Mouse (Mus musculus): ENCODE data around the gene Gatad2a. TPM values are rescaled to one million over a fixed set of nuclear protein-coding genes. Genes with fewer than 3 reads are reported as not detected.
A peak's percentile ranks its signal among the peaks of the same experiment; 100 is the strongest.
"Not testable (repeated sequence)": the region's sequence is repeated elsewhere in the genome, so short reads cannot be mapped to it uniquely, and the experiment has no call there.

Gene Gatad2a
- polyA plus RNA-seq, 1 experiment from 2014 or later = 30.6 TPM

DNA sequence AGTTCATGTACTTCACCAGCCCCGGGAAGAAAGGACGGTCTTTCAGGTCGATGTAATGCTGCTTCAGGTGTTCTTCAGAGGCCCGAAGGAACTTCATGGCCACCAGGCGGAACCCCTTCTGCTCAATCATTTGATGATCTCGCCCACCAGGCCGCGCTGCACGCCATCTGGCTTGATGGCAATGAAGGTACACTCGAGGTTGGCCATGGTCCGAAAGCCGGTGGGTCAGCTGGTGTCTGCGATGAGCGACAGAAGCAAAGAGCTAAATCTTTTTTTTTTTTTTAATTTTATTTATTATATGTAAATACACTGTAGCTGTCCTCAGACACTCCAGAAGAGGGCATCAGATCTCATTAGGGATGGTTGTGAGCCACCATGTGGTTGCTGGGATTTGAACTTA, 14.6 kb upstream of the Gatad2a start:
- not testable (repeated sequence) for H3K4me1 ChIP-seq (replicated peaks); H3K9me3 ChIP-seq; H3K27me3 ChIP-seq; ATAC-seq (ENCODE audit: low read depth); H3K4me3 ChIP-seq; H3K36me3 ChIP-seq; H3K9ac ChIP-seq; H3K27ac ChIP-seq (replicated peaks); H3K4me2 ChIP-seq
- 91% methylated on average over 14 of the region's 14 CpGs for WGBS

DNA sequence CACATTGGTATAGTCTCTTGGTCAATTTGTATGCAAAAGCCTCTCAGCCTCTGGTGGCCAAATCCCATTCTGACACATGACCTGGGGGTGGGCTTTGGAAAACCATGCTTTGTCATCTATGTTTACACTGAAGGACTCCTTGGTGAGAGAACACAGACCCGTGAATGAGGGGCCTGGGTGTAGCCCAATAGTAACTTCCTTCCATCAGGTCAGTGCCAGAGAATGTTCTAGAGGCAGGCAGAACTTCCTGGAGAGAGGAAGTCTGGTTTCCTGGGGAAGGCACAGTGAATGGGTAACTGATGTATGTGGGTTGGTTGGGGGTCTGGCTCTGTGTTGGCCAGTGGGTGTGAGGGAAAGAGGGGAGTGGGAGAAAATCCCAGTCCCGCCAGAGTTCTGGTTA, 9.0 kb upstream of the Gatad2a start:
- H3K4me3 ChIP-seq = no peak overlapping the region
- H3K27ac ChIP-seq (replicated peaks) = no peak overlapping the region
- no peak for ATAC-seq (ENCODE audit: low read depth)
- H3K4me2 ChIP-seq = no peak overlapping the region
- H3K9ac ChIP-seq = no peak overlapping the region
- H3K9me3 ChIP-seq = no peaks in the 10 kb centered on the region
- 45% methylated on average over 2 of the region's 2 CpGs for WGBS
- no peaks in the 10 kb centered on the region for H3K27me3 ChIP-seq
- no peaks in the 10 kb centered on the region for H3K36me3 ChIP-seq
- peaks cover 6% of the 10 kb centered on the region for H3K4me1 ChIP-seq (replicated peaks)

DNA sequence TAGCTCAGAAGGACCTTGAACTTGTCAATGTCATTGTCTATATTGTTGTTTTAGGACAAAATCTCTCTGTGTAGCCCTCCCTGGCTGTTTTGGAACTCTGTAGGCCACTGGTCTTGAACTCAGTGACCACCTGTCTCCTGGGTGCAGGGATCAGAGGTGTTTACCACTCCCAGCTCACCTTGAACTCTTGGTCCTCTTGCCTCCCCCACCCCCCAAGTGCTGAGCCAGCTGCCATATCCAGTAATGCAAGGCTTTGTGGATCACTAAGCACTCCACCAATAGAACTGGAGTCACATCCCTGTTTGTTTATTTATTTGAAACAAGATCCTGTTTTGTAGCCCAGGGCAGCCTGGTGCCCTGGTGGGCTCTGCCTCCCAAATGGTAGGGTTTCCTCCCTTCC, 8.2 kb upstream of the Gatad2a start:
- Histone ChIP-seq H3K9ac (no peak overlapping the region), H3K27ac (replicated peaks) (no peak overlapping the region), H3K4me2 (no peak overlapping the region), H3K36me3 (no peaks in the 10 kb centered on the region), H3K4me1 (replicated peaks) (peaks cover 6% of the 10 kb centered on the region), H3K4me3 (no peak overlapping the region), H3K9me3 (no peaks in the 10 kb centered on the region), H3K27me3 (no peaks in the 10 kb centered on the region)
- no peak for ATAC-seq (ENCODE audit: low read depth)

DNA sequence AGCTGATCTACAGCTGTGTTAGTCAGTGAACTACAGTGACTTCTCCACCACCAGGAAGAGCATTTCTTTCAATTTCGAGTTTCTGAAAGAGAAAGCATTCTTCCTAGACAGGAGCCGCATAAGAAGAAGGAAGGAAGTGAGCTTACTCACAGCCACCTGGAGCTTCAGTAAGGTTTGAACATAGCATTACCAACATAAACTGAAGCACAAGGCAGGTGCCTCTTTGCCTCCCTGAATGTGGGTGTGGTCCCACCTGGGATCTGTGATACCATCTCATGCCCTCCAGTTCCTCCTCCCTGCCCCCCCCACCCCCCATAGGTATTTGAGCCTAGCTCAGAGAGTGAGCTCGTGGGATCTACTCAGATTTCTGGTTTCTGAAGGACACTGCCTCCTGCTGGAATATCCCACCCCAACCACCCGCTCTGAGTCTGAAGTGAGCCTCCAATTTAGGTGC, 7.0 kb upstream of the Gatad2a start:
- ATAC-seq (ENCODE audit: low read depth) = no peak
- Histone ChIP-seq H3K27me3 (no peaks in the 10 kb centered on the region), H3K4me1 (replicated peaks) (peaks cover 6% of the 10 kb centered on the region), H3K36me3 (no peaks in the 10 kb centered on the region), H3K9me3 (no peaks in the 10 kb centered on the region), H3K9ac (no peak overlapping the region), H3K4me3 (no peak overlapping the region), H3K4me2 (no peak overlapping the region), H3K27ac (replicated peaks) (no peak overlapping the region)
- WGBS = 48% methylated on average over 4 of the region's 4 CpGs

GRCm38 (mm10) chr8:70001892-70002191, 5.7 kb upstream of the Gatad2a start:
- 45% methylated on average over 7 of the region's 7 CpGs for WGBS
- not testable (repeated sequence) for ATAC-seq (ENCODE audit: low read depth); H3K9ac ChIP-seq; H3K4me1 ChIP-seq (replicated peaks); H3K36me3 ChIP-seq; H3K27me3 ChIP-seq; H3K4me3 ChIP-seq; H3K9me3 ChIP-seq; H3K27ac ChIP-seq (replicated peaks)
- peak overlapping the region; percentile 42; the same call in 1 of the 2 replicates for H3K4me2 ChIP-seq

DNA sequence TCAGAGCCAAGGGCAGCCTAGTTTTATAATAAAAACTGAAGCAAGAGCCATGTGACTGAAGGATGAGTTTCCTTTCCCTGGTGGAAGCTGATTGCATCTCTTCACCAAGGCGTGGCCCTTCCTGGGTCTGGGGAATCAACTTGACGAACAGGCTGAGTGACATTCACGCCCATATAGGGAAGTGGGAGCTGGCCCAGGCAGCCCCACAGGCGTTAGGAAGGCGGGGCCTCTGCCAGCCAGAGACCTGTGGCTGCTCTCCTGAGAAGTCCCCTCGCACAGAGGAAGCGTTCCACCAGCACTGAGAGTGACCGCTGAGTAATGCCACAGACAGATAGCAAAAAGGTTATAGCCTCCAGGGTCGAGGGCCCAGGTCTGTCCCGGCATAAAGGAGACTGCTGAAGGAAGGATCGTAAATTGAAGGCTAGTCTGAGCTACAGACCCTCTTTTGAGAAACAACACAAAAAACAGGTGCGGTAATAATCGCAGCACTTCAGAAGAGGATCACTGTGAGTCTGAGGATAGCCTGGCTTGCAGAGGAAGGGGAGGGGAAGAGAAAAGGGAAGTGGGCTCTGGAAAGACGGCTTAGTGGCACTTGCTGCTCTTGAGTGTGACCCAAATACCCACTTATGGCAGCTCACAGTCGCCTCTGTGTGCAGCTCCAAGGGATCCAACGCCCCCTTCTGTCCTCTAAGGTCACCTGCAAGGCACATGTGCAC, 5.2 kb upstream of the Gatad2a start:
- no peaks in the 10 kb centered on the region for H3K9me3 ChIP-seq
- H3K4me3 ChIP-seq = no peak overlapping the region
- ATAC-seq (ENCODE audit: low read depth) = no peak
- H3K9ac ChIP-seq = peak overlapping the region; percentile 53
- H3K4me1 ChIP-seq (replicated peaks) = peaks cover 12% of the 10 kb centered on the region
- no peak overlapping the region for H3K27ac ChIP-seq (replicated peaks)
- no peaks in the 10 kb centered on the region for H3K27me3 ChIP-seq
- H3K4me2 ChIP-seq = peak overlapping the region; percentile 42
- H3K36me3 ChIP-seq = no peaks in the 10 kb centered on the region
- WGBS = 2% methylated on average over 16 of the region's 16 CpGs

GRCm38 (mm10) chr8:70000226-70000625, 4.0 kb upstream of the Gatad2a start:
- no peak overlapping the region for H3K9ac ChIP-seq
- no peak overlapping the region for H3K27ac ChIP-seq (replicated peaks)
- ATAC-seq (ENCODE audit: low read depth) = no peak
- H3K27me3 ChIP-seq = no peaks in the 10 kb centered on the region
- WGBS = 88% methylated on average over 2 of the region's 2 CpGs
- H3K4me2 ChIP-seq = no peak overlapping the region
- peaks cover 15% of the 10 kb centered on the region for H3K4me1 ChIP-seq (replicated peaks)
- no peak overlapping the region for H3K4me3 ChIP-seq
- H3K36me3 ChIP-seq = no peaks in the 10 kb centered on the region
- H3K9me3 ChIP-seq = no peaks in the 10 kb centered on the region

DNA sequence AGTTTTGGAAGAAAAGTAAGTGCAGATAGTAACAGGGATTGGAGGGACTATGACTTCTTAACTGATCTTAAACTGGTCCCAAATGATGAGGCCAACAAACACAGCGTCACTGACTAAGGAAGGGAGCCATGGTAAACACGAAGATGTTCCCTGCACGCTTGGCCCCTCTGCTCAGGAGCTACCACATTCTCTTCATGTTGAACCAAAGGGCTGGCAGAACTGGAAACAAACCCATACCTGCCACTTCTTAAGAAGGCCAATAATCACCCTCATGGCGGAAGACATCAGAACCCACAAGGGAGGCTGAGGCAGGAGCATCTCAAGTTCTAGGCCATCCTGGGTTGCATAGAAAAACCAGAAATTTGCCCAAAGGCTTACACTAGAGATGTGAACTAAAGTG, 3.1 kb upstream of the Gatad2a start:
- Histone ChIP-seq H3K4me2 (no peak overlapping the region), H3K9me3 (no peaks in the 10 kb centered on the region), H3K27ac (replicated peaks) (no peak overlapping the region), H3K4me3 (no peak overlapping the region), H3K4me1 (replicated peaks) (peaks cover 25% of the 10 kb centered on the region), H3K9ac (no peak overlapping the region), H3K36me3 (no peaks in the 10 kb centered on the region), H3K27me3 (no peaks in the 10 kb centered on the region)
- ATAC-seq (ENCODE audit: low read depth) = no peak
- WGBS = 90% methylated on average over 4 of the region's 4 CpGs

GRCm38 (mm10) chr8:69998706-69999105, 2.5 kb upstream of the Gatad2a start:
- Histone ChIP-seq H3K9ac (no peak overlapping the region), H3K36me3 (no peaks in the 10 kb centered on the region), H3K4me1 (replicated peaks) (peaks cover 30% of the 10 kb centered on the region), H3K9me3 (no peaks in the 10 kb centered on the region), H3K27me3 (no peaks in the 10 kb centered on the region), H3K4me2 (no peak overlapping the region), H3K4me3 (no peak overlapping the region), H3K27ac (replicated peaks) (no peak overlapping the region)
- ATAC-seq (ENCODE audit: low read depth) = no peak
- 95% methylated on average over 3 of the region's 3 CpGs for WGBS

GRCm38 (mm10) chr8:69996589-69997285, 553 bp upstream of the Gatad2a start:
- H3K9me3 ChIP-seq = no peaks in the 10 kb centered on the region
- H3K4me3 ChIP-seq = peak overlapping the region; percentile 70
- peak overlapping the region; percentile 86 for H3K4me2 ChIP-seq
- peak overlapping the region; percentile 80 for H3K27ac ChIP-seq (replicated peaks)
- H3K4me1 ChIP-seq (replicated peaks) = peaks cover 36% of the 10 kb centered on the region
- no peaks in the 10 kb centered on the region for H3K27me3 ChIP-seq
- WGBS = 3% methylated on average over 35 of the region's 35 CpGs
- H3K36me3 ChIP-seq = no peaks in the 10 kb centered on the region
- ATAC-seq (ENCODE audit: low read depth) = no peak
- H3K9ac ChIP-seq = peak overlapping the region; percentile 80

DNA sequence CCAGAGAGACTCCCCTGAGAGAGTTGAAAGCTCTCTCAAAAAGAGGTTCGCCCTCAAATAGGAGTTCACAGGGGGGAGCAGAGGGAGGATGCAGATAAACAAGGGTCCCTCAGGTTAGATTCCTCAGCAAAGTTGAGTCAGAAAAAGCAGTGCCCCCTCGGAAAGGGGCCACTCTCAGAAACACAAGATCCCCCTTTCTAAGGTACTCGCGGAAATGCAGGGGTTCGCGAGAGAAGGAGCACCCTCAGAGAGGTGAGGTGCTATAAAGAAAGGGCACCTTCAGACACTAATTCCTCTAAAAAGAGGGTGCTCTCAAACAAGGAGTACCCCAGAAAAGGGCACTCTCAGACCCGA, 785 bp downstream of the Gatad2a start:
- Histone ChIP-seq H3K4me2 (peak overlapping the region; percentile 91), H3K36me3 (no peaks in the 10 kb centered on the region), H3K9me3 (no peaks in the 10 kb centered on the region), H3K4me3 (peak overlapping the region; percentile 70), H3K27ac (replicated peaks) (peak overlapping the region; percentile 91), H3K4me1 (replicated peaks) (peaks cover 31% of the 10 kb centered on the region), H3K9ac (peak overlapping the region; percentile 80), H3K27me3 (no peaks in the 10 kb centered on the region)
- WGBS = 0% methylated on average over 7 of the region's 7 CpGs
- ATAC-seq (ENCODE audit: low read depth) = no peak

- H3K4me3 ChIP-seq; H3K36me3 ChIP-seq; H3K27me3 ChIP-seq; H3K4me1 ChIP-seq (replicated peaks); H3K4me2 ChIP-seq; H3K9ac ChIP-seq; H3K27ac ChIP-seq (replicated peaks); ATAC-seq (ENCODE audit: low read depth); H3K9me3 ChIP-seq: not testable (repeated sequence)
- 98% methylated on average over 6 of the region's 7 CpGs for WGBS
These were observed 7.2 kb downstream of the Gatad2a start for GRCm38 (mm10) chr8:69988936-69989335.

GRCm38 (mm10) chr8:69987744-69988143, 8.4 kb downstream of the Gatad2a start:
- H3K9ac ChIP-seq = no peak overlapping the region
- ATAC-seq (ENCODE audit: low read depth) = no peak

More at GRCm38 (mm10) chr8:69987744-69988143, 8.4 kb downstream of the Gatad2a start:
- Histone ChIP-seq H3K27me3 (no peaks in the 10 kb centered on the region), H3K36me3 (no peaks in the 10 kb centered on the region), H3K9me3 (no peaks in the 10 kb centered on the region), H3K4me2 (no peak overlapping the region), H3K27ac (replicated peaks) (no peak overlapping the region), H3K4me1 (replicated peaks) (no peaks in the 10 kb centered on the region; the same call in 1 of the 2 replicates), H3K4me3 (no peak overlapping the region)

Data from neural tube, embryonic 13.5 days (tissue).